Mouse (Mus musculus) cerebellum, adult 2 months (tissue): ENCODE measurements around the gene Dlk1. TPM values are rescaled to one million over a fixed set of nuclear protein-coding genes. Genes with fewer than 3 reads are reported as not detected.
"Not testable (repeated sequence)": the region's sequence is repeated elsewhere in the genome, so short reads cannot be mapped to it uniquely, and the experiment has no call there.

Experiments
- DNase-seq, 2 experiments: peaks; one replicate each; pipeline ENCODE4 v3.0.0; 2021
- H3K27ac ChIP-seq: fragments of 200-500 bp; 2 replicates; pipeline ENCODE4 v1.5.1; 2012; ENCODE audit warnings: low read length, control low read depth, inconsistent platforms; ENCODE audit not compliant: insufficient read depth
- H3K27me3 ChIP-seq: fragments of 200-500 bp; 2 replicates; pipeline ENCODE4 v1.6.1; 2012; ENCODE audit warnings: inconsistent platforms, mild to moderate bottlenecking, low read length, moderate library complexity; ENCODE audit not compliant: control insufficient read depth, insufficient read depth
- H3K4me1 ChIP-seq: fragments of 200-500 bp; 2 replicates; pipeline ENCODE4 v1.6.1; 2011; ENCODE audit warnings: low read length; ENCODE audit not compliant: control insufficient read depth, insufficient read depth
- H3K4me3 ChIP-seq: fragments of 200-500 bp; replicated peaks from 2 replicates; pipeline ENCODE3; 2011; ENCODE audit warnings: mild to moderate bottlenecking, low read depth, low read length, control low read depth; ENCODE audit not compliant: insufficient read depth
- CTCF ChIP-seq: fragments of 200-500 bp; IDR thresholded peaks from 2 replicates; pipeline ENCODE4 v1.5.1; 2011; ENCODE audit warnings: low read depth, mild to moderate bottlenecking, control low read depth, low read length, moderate library complexity, borderline replicate concordance; ENCODE audit not compliant: insufficient read depth
- POLR2A ChIP-seq: fragments of 200-500 bp; IDR thresholded peaks from 2 replicates; pipeline ENCODE4 v1.6.1; 2011; ENCODE audit warnings: low read length, control low read depth, borderline replicate concordance; ENCODE audit not compliant: insufficient read depth
- WGBS: fragments of 180-500 bp; shearing (Covaris S2); methylation state at CpG from one replicate; pipeline ENCODE4 v1.1.7; 2018; 5-methylcytosine and 5-hydroxymethylcytosine counted together
- polyA plus RNA-seq: library from polyadenylated mRNA; depleted of rRNA; stranded (reverse); fragments of >200 nt; gene quantifications from 2 replicates; pipeline ENCODE4 v1.2.3, GENCODE M21; 2012

Dlk1 gene
- polyA plus RNA-seq, 1 experiment: 23.7 TPM

DNA sequence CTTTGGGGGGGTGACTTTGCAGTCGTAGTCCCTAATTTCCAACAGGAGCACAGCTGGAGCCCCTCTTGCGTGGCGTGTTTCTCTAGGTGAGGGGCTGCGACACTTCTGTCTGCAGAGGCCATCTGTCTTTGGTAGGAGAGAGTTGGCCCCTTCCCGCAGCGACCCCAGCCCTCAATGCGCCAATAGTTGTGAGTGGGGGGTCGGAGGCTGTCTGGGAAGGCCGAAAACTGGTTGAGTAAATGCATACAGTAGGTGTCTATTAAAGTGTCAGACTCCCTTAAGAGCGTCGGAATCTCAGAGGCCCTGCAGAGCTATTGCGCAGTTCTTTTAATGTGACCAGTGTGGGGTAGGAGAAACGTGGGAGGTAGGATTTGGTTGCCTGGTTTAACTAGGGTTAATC, 1.5 kb downstream of the Dlk1 start:
- no peak for DNase-seq
- WGBS: 17% methylated on average over 13 of the region's 13 CpGs
- Histone ChIP-seq H3K27ac (no peak overlapping the region), H3K27me3 (peaks cover 1% of the 10 kb centered on the region; the same call in 1 of the 2 replicates), H3K4me3 (no peak overlapping the region), H3K4me1 (no peaks in the 10 kb centered on the region)
- TF ChIP-seq POLR2A: no peak

DNA sequence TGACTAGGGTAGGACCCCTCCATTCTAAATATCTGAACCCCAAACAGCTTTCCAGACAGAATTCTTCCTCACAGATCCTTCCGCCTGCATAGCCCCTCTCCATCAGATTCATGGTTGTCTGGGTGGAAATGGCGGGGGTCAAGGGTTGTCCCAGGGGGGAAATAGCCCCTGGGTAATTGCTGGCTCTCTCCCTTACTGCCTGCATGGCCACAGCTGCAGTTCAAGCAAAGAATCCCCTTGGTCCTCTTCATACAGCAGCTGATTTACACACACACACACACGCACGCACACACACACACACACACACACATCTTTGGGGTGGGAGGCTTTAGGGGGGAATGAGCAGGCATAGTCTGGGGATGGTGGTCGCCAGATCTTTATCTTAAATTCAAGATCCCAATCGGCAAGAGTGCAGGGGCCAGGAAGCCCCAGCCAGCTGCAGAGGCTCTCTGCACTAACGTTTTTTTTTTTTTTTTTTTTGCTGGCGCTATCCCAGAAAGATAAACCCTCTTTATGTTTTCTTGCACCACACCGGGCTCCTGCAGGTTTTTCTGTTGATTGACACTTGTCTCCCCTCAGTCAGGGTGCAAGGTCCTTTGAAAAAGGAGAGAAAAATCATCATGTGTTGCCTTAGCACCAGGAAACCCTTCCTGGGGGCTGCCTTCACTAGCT, 4.0 kb downstream of the Dlk1 start:
- DNase-seq: no peak
- TF ChIP-seq CTCF: no peak
- TF ChIP-seq POLR2A: no peak
- H3K4me1 ChIP-seq: no peaks in the 10 kb centered on the region
- WGBS: 23% methylated on average over 9 of the region's 9 CpGs
- H3K27ac ChIP-seq: no peak overlapping the region
- peaks cover 1% of the 10 kb centered on the region; the same call in 1 of the 2 replicates for H3K27me3 ChIP-seq
- no peak overlapping the region for H3K4me3 ChIP-seq

DNA sequence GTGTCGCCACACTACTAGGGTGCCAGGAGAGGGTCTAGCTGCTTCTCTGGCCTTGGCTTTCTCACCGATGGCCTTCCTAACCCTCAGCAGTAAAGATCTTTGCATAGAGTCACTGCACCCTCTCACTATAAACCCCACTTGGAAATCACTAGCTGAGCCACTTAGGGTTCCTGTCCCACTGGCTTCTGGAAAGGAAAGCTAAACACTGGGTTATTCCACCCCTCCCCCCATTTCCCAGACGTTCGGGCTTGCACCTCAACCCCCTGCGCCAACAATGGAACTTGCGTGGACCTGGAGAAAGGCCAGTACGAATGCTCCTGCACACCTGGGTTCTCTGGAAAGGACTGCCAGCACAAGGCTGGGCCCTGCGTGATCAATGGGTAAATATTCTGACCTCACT, 5.2 kb downstream of the Dlk1 start:
- WGBS: 35% methylated on average over 8 of the region's 8 CpGs

DNA sequence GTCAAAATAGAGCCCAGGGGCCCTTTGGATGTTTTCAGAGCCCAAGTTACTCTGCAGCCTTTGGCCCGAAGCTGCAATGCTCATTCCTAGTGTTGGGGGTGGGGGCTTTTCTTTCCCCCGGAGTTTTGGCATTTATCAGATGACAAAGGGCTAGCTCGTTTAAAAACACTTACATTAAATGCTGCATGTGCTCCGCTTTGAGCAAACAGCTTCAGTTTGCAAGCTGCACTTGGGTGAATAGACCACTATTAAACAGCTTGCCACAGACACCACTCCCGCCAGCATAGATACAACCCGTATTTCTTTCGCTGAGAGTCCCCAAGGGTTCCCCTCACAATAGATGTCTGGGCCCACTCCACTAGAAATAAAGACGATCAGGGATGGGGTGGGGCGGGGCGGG, 6.3 kb downstream of the Dlk1 start:
- TF ChIP-seq CTCF (no peak), POLR2A (no peak)
- H3K4me3 ChIP-seq: no peak overlapping the region
- no peak overlapping the region for H3K27ac ChIP-seq
- peaks cover 1% of the 10 kb centered on the region; the same call in 1 of the 2 replicates for H3K27me3 ChIP-seq
- no peak for DNase-seq
- 18% methylated on average over 10 of the region's 10 CpGs for WGBS
- H3K4me1 ChIP-seq: no peaks in the 10 kb centered on the region

More for the DNA sequence above, 5.2 kb downstream of the Dlk1 start:
- Histone ChIP-seq H3K4me3 (no peak overlapping the region), H3K27ac (no peak overlapping the region), H3K27me3 (peaks cover 1% of the 10 kb centered on the region; the same call in 1 of the 2 replicates), H3K4me1 (no peaks in the 10 kb centered on the region)
- TF ChIP-seq POLR2A: no peak
- no peak for TF ChIP-seq CTCF
- no peak for DNase-seq

DNA sequence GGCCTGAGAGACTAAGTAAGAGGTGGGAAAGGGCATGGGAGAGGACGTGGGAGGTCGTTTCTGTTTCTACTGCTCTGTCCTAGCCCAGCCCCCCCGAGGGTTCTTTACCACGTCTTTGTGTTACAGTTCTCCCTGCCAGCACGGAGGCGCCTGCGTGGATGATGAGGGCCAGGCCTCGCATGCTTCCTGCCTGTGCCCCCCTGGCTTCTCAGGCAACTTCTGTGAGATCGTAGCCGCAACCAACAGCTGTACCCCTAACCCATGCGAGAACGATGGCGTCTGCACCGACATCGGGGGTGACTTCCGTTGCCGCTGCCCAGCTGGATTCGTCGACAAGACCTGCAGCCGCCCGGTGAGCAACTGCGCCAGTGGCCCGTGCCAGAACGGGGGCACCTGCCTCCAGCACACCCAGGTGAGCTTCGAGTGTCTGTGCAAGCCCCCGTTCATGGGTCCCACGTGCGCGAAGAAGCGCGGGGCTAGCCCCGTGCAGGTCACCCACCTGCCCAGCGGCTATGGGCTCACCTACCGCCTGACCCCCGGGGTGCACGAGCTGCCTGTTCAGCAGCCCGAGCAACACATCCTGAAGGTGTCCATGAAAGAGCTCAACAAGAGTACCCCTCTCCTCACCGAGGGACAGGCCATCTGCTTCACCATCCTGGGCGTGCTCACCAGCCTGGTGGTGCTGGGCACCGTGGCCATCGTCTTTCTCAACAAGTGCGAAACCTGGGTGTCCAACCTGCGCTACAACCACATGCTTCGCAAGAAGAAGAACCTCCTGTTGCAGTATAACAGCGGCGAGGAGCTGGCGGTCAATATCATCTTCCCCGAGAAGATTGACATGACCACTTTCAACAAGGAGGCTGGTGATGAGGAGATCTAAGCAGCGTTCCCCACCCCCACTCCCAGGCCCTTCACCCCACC, 7.1 kb downstream of the Dlk1 start:
- Histone ChIP-seq H3K4me3 (no peak overlapping the region), H3K27me3 (peaks cover 1% of the 10 kb centered on the region; the same call in 1 of the 2 replicates), H3K4me1 (no peaks in the 10 kb centered on the region), H3K27ac (no peak overlapping the region)
- WGBS: 24% methylated on average over 49 of the region's 49 CpGs
- DNase-seq: no peak
- TF ChIP-seq POLR2A (no peak), CTCF (no peak)

DNA sequence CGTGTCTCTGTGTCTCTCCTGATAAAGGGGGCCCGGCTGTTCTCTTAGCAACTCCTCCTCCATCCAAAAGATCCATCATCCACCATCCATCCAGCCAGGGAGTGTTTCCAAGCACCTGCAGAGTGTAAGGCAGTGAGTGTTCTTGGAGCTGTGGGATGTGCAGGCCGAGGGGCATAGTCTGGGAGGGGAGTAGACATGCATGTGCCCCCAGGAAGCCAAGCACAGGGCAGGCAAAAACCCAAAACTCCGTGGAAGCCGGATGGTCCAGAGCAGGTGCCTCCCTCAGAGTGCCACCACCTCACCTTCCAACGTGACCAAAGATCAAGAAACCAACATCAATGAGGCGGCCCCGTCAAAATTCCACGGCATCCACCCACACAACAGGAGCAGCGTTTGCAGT, 10.0 kb downstream of the Dlk1 start:
- 70% methylated on average over 10 of the region's 10 CpGs for WGBS
- no peak overlapping the region for H3K4me3 ChIP-seq
- TF ChIP-seq POLR2A: no peak
- TF ChIP-seq CTCF: no peak
- no peak overlapping the region for H3K27ac ChIP-seq
- H3K27me3 ChIP-seq: no peaks in the 10 kb centered on the region
- DNase-seq: no peak
- no peaks in the 10 kb centered on the region for H3K4me1 ChIP-seq

DNA sequence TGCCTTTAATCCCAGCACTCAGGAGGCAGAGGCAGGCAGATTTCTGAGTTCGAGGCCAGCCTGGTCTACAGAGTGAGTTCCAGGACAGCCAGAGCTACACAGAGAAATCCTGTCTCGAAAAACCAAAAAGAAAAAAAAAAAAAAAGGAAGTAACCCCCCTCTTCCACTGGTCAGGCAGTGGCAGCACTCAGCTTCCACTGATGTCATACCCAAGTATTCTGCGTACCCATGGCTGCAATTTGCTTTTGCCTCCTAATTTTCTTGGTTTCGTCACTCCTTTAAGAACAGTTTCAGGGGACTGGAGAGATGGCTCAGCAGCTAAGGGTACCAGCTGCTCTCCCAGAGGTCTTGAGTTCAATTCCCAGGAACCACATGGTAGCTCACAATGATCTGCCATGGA, 14.8 kb downstream of the Dlk1 start:
- DNase-seq, H3K27ac ChIP-seq, H3K4me1 ChIP-seq, H3K27me3 ChIP-seq, H3K4me3 ChIP-seq: not testable (repeated sequence)
- 87% methylated on average over 4 of the region's 4 CpGs for WGBS

DNA sequence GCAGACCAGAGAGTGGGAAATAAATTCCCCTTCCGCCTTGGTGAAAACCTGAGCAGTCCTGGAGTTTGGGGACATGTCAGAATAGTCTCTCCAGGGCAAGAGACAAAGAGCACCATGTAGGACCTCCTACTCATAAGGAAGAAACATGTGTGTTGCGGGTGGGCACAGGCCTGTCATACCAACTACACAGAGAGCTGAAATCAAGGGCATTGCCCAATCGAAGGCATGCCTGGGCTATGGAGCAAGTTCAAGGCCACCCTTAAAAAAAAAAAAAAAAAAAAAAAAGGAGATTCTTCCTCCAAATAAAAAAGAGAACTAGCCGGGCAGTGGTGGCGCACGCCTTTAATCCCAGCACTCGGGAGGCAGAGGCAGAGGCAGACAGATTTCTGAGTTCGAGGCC, 17.2 kb downstream of the Dlk1 start:
- TF ChIP-seq POLR2A: no peak
- no peak for TF ChIP-seq CTCF
- no peak for DNase-seq
- WGBS: 89% methylated on average over 8 of the region's 8 CpGs
- H3K27me3 ChIP-seq: no peaks in the 10 kb centered on the region
- H3K4me3 ChIP-seq: no peak overlapping the region
- H3K27ac ChIP-seq: no peak overlapping the region
- H3K4me1 ChIP-seq: no peaks in the 10 kb centered on the region
